Mouse (Mus musculus) kidney, adult 2 months (tissue): Measurements from ENCODE around the gene Lingo3. TPM values are rescaled to one million over a fixed set of nuclear protein-coding genes. Genes with fewer than 3 reads are reported as not detected.

Source experiments
- DNase-seq: peaks from one replicate; pipeline ENCODE4 v3.0.0; 2021
- H3K27ac ChIP-seq: fragments of 200-500 bp; 2 replicates; pipeline ENCODE4 v1.5.1; 2012; ENCODE audit warnings: low read depth, low read length, control low read depth, inconsistent platforms; ENCODE audit not compliant: insufficient read depth
- H3K27me3 ChIP-seq: fragments of 200-500 bp; replicated peaks from 2 replicates; pipeline ENCODE4 v1.6.1; 2012; ENCODE audit warnings: mild to moderate bottlenecking, moderate library complexity, low read length, inconsistent platforms; ENCODE audit not compliant: control insufficient read depth, insufficient read depth
- H3K36me3 ChIP-seq: fragments of 200-500 bp; 2 replicates; pipeline ENCODE4 v1.6.1; 2012; ENCODE audit warnings: mild to moderate bottlenecking, moderate library complexity, low read length, inconsistent platforms; ENCODE audit not compliant: control insufficient read depth, insufficient read depth
- H3K4me1 ChIP-seq: fragments of 200-500 bp; 2 replicates; pipeline ENCODE4 v1.6.1; 2011; ENCODE audit warnings: low read length; ENCODE audit not compliant: control insufficient read depth, insufficient read depth
- H3K4me3 ChIP-seq: fragments of 200-500 bp; 2 replicates; pipeline ENCODE4 v1.5.1; 2011; ENCODE audit warnings: mild to moderate bottlenecking, low read depth, low read length, control low read depth; ENCODE audit not compliant: insufficient read depth
- CTCF ChIP-seq: fragments of 200-500 bp; conservative IDR thresholded peaks from 2 replicates; pipeline ENCODE4 v1.5.1; 2011; ENCODE audit warnings: low read depth, mild to moderate bottlenecking, control low read depth, low read length, moderate library complexity, mixed read lengths; ENCODE audit not compliant: insufficient read depth, insufficient read length
- POLR2A ChIP-seq: fragments of 200-500 bp; IDR thresholded peaks from one replicate; pipeline ENCODE4 v1.6.1; 2011; ENCODE audit warnings: low read depth, low read length, control low read depth
- WGBS: fragments of 180-500 bp; shearing (Covaris S2); methylation state at CpG from one replicate; pipeline ENCODE4 v1.1.7; 2018; 5-methylcytosine and 5-hydroxymethylcytosine counted together
- polyA plus RNA-seq: library from polyadenylated mRNA; depleted of rRNA; stranded (reverse); fragments of >200 nt; gene quantifications from 2 replicates; pipeline ENCODE4 v1.2.3, GENCODE M21; 2012

Lingo3 gene
- polyA plus RNA-seq, 1 experiment = 0.09 TPM

DNA sequence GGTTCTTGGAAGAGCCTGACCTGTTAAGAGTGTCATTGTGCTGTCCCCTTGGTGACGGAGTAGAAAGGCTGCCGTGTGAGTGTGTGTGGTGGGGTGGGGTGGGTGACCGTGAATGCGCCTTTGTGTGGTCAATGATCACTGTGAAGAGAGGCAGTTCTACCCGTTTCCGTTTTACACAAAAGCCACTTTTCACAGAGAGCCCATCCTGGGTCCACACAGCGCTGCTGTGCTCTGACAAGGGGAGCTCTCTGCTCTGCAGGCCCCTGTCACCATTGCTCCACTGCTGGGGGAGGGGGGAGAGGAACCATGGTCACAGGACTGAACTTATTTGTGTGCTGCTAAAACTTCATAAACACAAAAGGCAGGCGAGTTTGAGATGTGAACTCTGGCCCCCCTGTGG is 13.5 kb upstream of the Lingo3 start:
- no peaks in the 10 kb centered on the region for H3K36me3 ChIP-seq
- peaks cover 7% of the 10 kb centered on the region for H3K4me1 ChIP-seq
- DNase-seq = no peak
- 77% methylated on average over 8 of the region's 8 CpGs for WGBS
- no peaks in the 10 kb centered on the region for H3K27me3 ChIP-seq
- TF ChIP-seq CTCF (no peak), POLR2A (no peak)
- H3K27ac ChIP-seq = no peak overlapping the region
- H3K4me3 ChIP-seq = no peak overlapping the region

DNA sequence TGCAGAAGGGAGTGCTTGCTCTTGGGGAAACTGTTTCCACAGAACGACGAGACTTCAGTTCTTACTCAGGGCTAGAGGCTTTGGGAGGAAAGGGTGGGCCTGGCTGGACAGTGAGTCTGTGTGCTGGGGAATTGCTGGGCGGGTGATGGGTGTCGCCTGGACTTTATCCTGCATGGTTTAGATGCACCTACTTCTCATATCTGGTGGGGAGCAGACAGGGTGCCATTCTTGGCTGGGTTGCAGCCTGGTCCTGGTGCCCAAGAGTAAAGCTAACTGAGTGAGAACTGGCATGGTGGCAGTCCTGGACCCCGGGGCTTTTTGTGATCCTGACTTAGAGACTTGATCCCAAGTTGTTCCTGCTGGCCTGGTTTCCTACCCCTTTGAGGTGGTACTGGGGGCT is 13.1 kb upstream of the Lingo3 start:
- WGBS = 80% methylated on average over 5 of the region's 5 CpGs
- TF ChIP-seq POLR2A = no peak
- no peak for TF ChIP-seq CTCF
- DNase-seq = no peak
- peaks cover 7% of the 10 kb centered on the region for H3K4me1 ChIP-seq
- no peaks in the 10 kb centered on the region for H3K27me3 ChIP-seq
- no peak overlapping the region for H3K4me3 ChIP-seq
- no peaks in the 10 kb centered on the region for H3K36me3 ChIP-seq
- H3K27ac ChIP-seq = no peak overlapping the region

DNA sequence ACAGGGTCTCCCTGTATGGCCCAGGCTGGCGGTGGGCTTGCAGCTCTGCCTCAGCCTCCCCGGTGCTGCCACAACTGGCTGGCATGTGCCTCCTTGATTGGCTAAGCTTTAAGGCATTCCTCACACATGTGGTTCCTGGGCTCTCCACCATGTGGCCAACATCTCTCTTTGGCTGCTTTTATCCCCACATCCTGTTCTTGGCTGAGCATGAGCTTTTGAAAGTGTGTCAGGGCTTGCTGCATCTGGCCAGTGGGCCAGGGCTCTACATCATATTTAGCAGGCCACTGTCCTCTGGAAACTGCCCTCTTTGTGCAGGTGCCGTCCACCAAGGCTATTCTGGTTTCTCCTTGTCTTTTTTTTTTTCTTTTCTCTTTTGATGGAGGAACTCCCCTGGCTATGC is 12.4 kb upstream of the Lingo3 start:
- Histone ChIP-seq H3K27me3 (no peaks in the 10 kb centered on the region), H3K4me1 (peaks cover 7% of the 10 kb centered on the region), H3K4me3 (no peak overlapping the region), H3K27ac (no peak overlapping the region), H3K36me3 (no peaks in the 10 kb centered on the region)
- DNase-seq = no peak
- TF ChIP-seq POLR2A (no peak), CTCF (0 out of 2 replicates have a peak, but pooled peaks have one; percentile 7)
- WGBS = 56% methylated on average over 3 of the region's 3 CpGs

- Histone ChIP-seq H3K4me1 (peaks cover 7% of the 10 kb centered on the region), H3K36me3 (no peaks in the 10 kb centered on the region), H3K27me3 (no peaks in the 10 kb centered on the region), H3K27ac (no peak overlapping the region), H3K4me3 (peak overlapping the region; percentile 89)
- peak; percentile 7 for DNase-seq
- TF ChIP-seq POLR2A (no peak), CTCF (no peak)
- 12% methylated on average over 11 of the region's 11 CpGs for WGBS
Measured at GRCm38 (mm10) chr10:80855749-80856073, 11.9 kb upstream of the Lingo3 start.

GRCm38 (mm10) chr10:80854913-80855748 is 11.3 kb upstream of the Lingo3 start, which contains the start of the genes Lsm7 and Sppl2b:
TSS of gene Lsm7 (minus strand) at chr10:80855209.
TSS of gene Sppl2b (plus strand) at chr10:80855275.
- H3K27me3 ChIP-seq = no peaks in the 10 kb centered on the region
- DNase-seq = peak; percentile 97
- under 1% methylated on average over 81 of the region's 81 CpGs for WGBS
- peak within 1 kb of the TSS; percentile 89 for H3K4me3 ChIP-seq
- peaks cover 7% of the 10 kb centered on the region for H3K4me1 ChIP-seq
- no peak within 1 kb of the TSS for H3K27ac ChIP-seq
- peak; percentile 85 for TF ChIP-seq POLR2A
- no peak for TF ChIP-seq CTCF
- no peaks in the 10 kb centered on the region for H3K36me3 ChIP-seq

DNA sequence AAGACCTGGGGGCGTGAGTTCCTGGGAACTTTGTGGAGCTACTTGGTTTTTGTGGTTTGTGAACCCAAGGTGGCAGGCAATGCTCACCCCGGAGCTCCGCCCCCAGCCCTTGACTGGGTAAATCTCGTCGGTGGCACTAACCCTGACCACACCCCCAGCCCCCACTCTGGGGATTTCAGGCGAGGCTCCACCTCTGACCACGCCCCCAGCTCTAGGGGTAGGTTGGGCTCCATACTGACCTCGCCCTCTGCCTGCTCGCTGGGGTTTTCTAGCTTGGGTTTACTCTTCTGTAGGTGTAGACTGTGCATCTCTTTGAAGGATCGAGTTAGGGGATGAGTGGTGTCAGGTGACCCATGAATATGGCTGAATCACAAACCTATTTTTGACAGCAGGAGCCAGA is 4.7 kb upstream of the Lingo3 start:
- DNase-seq = peak; percentile 58
- Histone ChIP-seq H3K27ac (no peak overlapping the region), H3K4me3 (no peak overlapping the region), H3K27me3 (no peaks in the 10 kb centered on the region; the same call in 1 of the 2 replicates), H3K4me1 (no peaks in the 10 kb centered on the region), H3K36me3 (no peaks in the 10 kb centered on the region)
- no peak for TF ChIP-seq POLR2A
- no peak for TF ChIP-seq CTCF
- 17% methylated on average over 10 of the region's 10 CpGs for WGBS

DNA sequence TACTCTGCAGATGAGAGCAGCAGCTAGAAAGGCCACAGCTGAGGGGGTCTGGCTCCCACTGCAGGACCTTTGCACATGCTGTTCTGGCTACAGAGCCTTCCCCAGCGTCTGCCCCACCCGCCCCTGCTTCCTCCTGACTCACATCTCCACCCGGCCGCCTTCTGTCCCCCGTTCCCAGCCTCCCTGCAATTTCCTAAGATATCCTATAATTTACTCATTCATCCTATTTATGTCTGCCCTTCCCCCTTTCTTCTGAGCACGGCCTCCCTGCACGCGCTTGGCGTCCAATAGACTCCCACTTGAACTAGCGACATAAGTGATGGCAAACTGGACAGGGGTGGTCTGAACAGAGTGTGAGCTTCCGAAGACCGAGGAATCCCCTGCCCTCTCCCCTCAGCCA is 1.9 kb upstream of the Lingo3 start:
- H3K4me3 ChIP-seq = no peak overlapping the region
- no peak for TF ChIP-seq CTCF
- TF ChIP-seq POLR2A = no peak
- DNase-seq = no peak
- WGBS = 63% methylated on average over 12 of the region's 12 CpGs
- H3K27ac ChIP-seq = no peak overlapping the region
- no peaks in the 10 kb centered on the region; the same call in 1 of the 2 replicates for H3K27me3 ChIP-seq
- H3K36me3 ChIP-seq = no peaks in the 10 kb centered on the region
- no peaks in the 10 kb centered on the region for H3K4me1 ChIP-seq
